Mouse (Mus musculus): ENCODE measurements around the gene Ptprs. TPM values are rescaled to one million over a fixed set of nuclear protein-coding genes. Genes with fewer than 3 reads are reported as not detected.

Gene Ptprs
- total and polyA plus RNA-seq, 2 experiments from 2014 or later = 15.7 to 136 TPM

GRCm38 (mm10) chr17:56413113-56413512 lies 63.2 kb downstream of the Ptprs start:
- 77% methylated on average over 13 of the region's 13 CpGs for WGBS
- H3K27me3 ChIP-seq (ENCODE audit: control insufficient read depth, insufficient read depth, low read length) = no peaks in the 10 kb centered on the region
- no peaks in the 10 kb centered on the region for H3K9me3 ChIP-seq (replicated peaks; ENCODE audit: control insufficient read depth, low read length)
- no peak for DNase-seq (ENCODE audit: low spot score)
- peaks cover 5% of the 10 kb centered on the region; the same call in 1 of the 2 replicates for H3K4me1 ChIP-seq (ENCODE audit: control insufficient read depth, insufficient read depth)
- H3K9ac ChIP-seq (replicated peaks; ENCODE audit: low read depth, low read length) = no peak overlapping the region
- no peak overlapping the region for H3K4me2 ChIP-seq (ENCODE audit: low read depth, low read length)
- peaks cover 66% of the 10 kb centered on the region for H3K36me3 ChIP-seq (replicated peaks; ENCODE audit: control insufficient read depth, insufficient read depth, low read length)
- no peak overlapping the region for H3K4me3 ChIP-seq (ENCODE audit: low read depth, low read length)
- no peak for TF ChIP-seq EP300 (IDR thresholded peaks at IDR 0.05; ENCODE audit: low read depth)
- no peak for TF ChIP-seq CTCF (IDR thresholded peaks at IDR 0.05; ENCODE audit: low read depth)
- H3K27ac ChIP-seq (ENCODE audit: low read depth) = no peak overlapping the region
- no peak for ATAC-seq (ENCODE audit: insufficient read depth, low read depth)

- WGBS = 94% methylated on average over 7 of the region's 7 CpGs
- ATAC-seq (ENCODE audit: insufficient read depth, low read depth) (no peak), DNase-seq (ENCODE audit: low spot score) (no peak)
- Histone ChIP-seq H3K4me3 (ENCODE audit: low read depth, low read length) (no peak overlapping the region), H3K9me3 (replicated peaks; ENCODE audit: control insufficient read depth, low read length) (no peaks in the 10 kb centered on the region), H3K36me3 (replicated peaks; ENCODE audit: control insufficient read depth, insufficient read depth, low read length) (peaks cover 54% of the 10 kb centered on the region), H3K27me3 (ENCODE audit: control insufficient read depth, insufficient read depth, low read length) (no peaks in the 10 kb centered on the region), H3K4me1 (ENCODE audit: control insufficient read depth, insufficient read depth) (peaks cover 18% of the 10 kb centered on the region), H3K27ac (ENCODE audit: low read depth) (no peak overlapping the region), H3K9ac (replicated peaks; ENCODE audit: low read depth, low read length) (no peak overlapping the region), H3K4me2 (ENCODE audit: low read depth, low read length) (no peak overlapping the region)
- TF ChIP-seq EP300 (IDR thresholded peaks at IDR 0.05; ENCODE audit: low read depth) (no peak), CTCF (IDR thresholded peaks at IDR 0.05; ENCODE audit: low read depth) (no peak)
These were observed 64.8 kb downstream of the Ptprs start for GRCm38 (mm10) chr17:56411437-56411836.

GRCm38 (mm10) chr17:56409759-56410158 lies 66.5 kb downstream of the Ptprs start:
- Histone ChIP-seq H3K9me3 (replicated peaks; ENCODE audit: control insufficient read depth, low read length) (no peaks in the 10 kb centered on the region), H3K4me3 (ENCODE audit: low read depth, low read length) (no peak overlapping the region), H3K27me3 (ENCODE audit: control insufficient read depth, insufficient read depth, low read length) (no peaks in the 10 kb centered on the region), H3K4me2 (ENCODE audit: low read depth, low read length) (no peak overlapping the region), H3K9ac (replicated peaks; ENCODE audit: low read depth, low read length) (no peak overlapping the region), H3K36me3 (replicated peaks; ENCODE audit: control insufficient read depth, insufficient read depth, low read length) (peaks cover 37% of the 10 kb centered on the region), H3K27ac (ENCODE audit: low read depth) (no peak overlapping the region), H3K4me1 (ENCODE audit: control insufficient read depth, insufficient read depth) (peaks cover 19% of the 10 kb centered on the region)
- ATAC-seq (ENCODE audit: insufficient read depth, low read depth) (no peak), DNase-seq (ENCODE audit: low spot score) (no peak)
- 36% methylated on average over 8 of the region's 8 CpGs for WGBS
- TF ChIP-seq CTCF (IDR thresholded peaks at IDR 0.05; ENCODE audit: low read depth) (no peak), EP300 (IDR thresholded peaks at IDR 0.05; ENCODE audit: low read depth) (no peak)

GRCm38 (mm10) chr17:56408965-56409625 lies 67.2 kb downstream of the Ptprs start:
- Histone ChIP-seq H3K27ac (ENCODE audit: low read depth) (no peak overlapping the region), H3K4me3 (ENCODE audit: low read depth, low read length) (no peak overlapping the region), H3K4me1 (ENCODE audit: control insufficient read depth, insufficient read depth) (peaks cover 19% of the 10 kb centered on the region), H3K36me3 (replicated peaks; ENCODE audit: control insufficient read depth, insufficient read depth, low read length) (peaks cover 31% of the 10 kb centered on the region), H3K9ac (replicated peaks; ENCODE audit: low read depth, low read length) (no peak overlapping the region), H3K4me2 (ENCODE audit: low read depth, low read length) (no peak overlapping the region), H3K27me3 (ENCODE audit: control insufficient read depth, insufficient read depth, low read length) (no peaks in the 10 kb centered on the region), H3K9me3 (replicated peaks; ENCODE audit: control insufficient read depth, low read length) (no peaks in the 10 kb centered on the region)
- no peak for TF ChIP-seq EP300 (IDR thresholded peaks at IDR 0.05; ENCODE audit: low read depth)
- TF ChIP-seq CTCF (IDR thresholded peaks at IDR 0.05; ENCODE audit: low read depth) = no peak
- ATAC-seq (ENCODE audit: insufficient read depth, low read depth) (no peak), DNase-seq (ENCODE audit: low spot score) (no peak)
- WGBS = 31% methylated on average over 13 of the region's 13 CpGs

- Histone ChIP-seq H3K9ac (replicated peaks; ENCODE audit: low read depth, low read length) (no peak overlapping the region), H3K27me3 (ENCODE audit: control insufficient read depth, insufficient read depth, low read length) (no peaks in the 10 kb centered on the region), H3K27ac (ENCODE audit: low read depth) (no peak overlapping the region), H3K4me3 (ENCODE audit: low read depth, low read length) (no peak overlapping the region), H3K4me1 (ENCODE audit: control insufficient read depth, insufficient read depth) (peaks cover 19% of the 10 kb centered on the region), H3K9me3 (replicated peaks; ENCODE audit: control insufficient read depth, low read length) (no peaks in the 10 kb centered on the region), H3K4me2 (ENCODE audit: low read depth, low read length) (no peak overlapping the region), H3K36me3 (replicated peaks; ENCODE audit: control insufficient read depth, insufficient read depth, low read length) (peaks cover 18% of the 10 kb centered on the region)
- 15% methylated on average over 8 of the region's 8 CpGs for WGBS
- DNase-seq (ENCODE audit: low spot score) = no peak
- TF ChIP-seq EP300 (IDR thresholded peaks at IDR 0.05; ENCODE audit: low read depth) (no peak), CTCF (IDR thresholded peaks at IDR 0.05; ENCODE audit: low read depth) (no peak)
- ATAC-seq (ENCODE audit: insufficient read depth, low read depth) = peak; percentile 28; the same call in 1 of the 2 replicates
These were observed 68.9 kb downstream of the Ptprs start for GRCm38 (mm10) chr17:56407379-56407778.

GRCm38 (mm10) chr17:56406878-56407277 lies 69.4 kb downstream of the Ptprs start:
- WGBS = 44% methylated on average over 4 of the region's 4 CpGs
- TF ChIP-seq EP300 (IDR thresholded peaks at IDR 0.05; ENCODE audit: low read depth) = no peak
- no peak for TF ChIP-seq CTCF (IDR thresholded peaks at IDR 0.05; ENCODE audit: low read depth)

More at GRCm38 (mm10) chr17:56406878-56407277, 69.4 kb downstream of the Ptprs start:
- no peak for ATAC-seq (ENCODE audit: insufficient read depth, low read depth)
- peaks cover 16% of the 10 kb centered on the region for H3K36me3 ChIP-seq (replicated peaks; ENCODE audit: control insufficient read depth, insufficient read depth, low read length)
- H3K9ac ChIP-seq (replicated peaks; ENCODE audit: low read depth, low read length) = no peak overlapping the region
- H3K27ac ChIP-seq (ENCODE audit: low read depth) = no peak overlapping the region
- DNase-seq (ENCODE audit: low spot score) = no peak
- no peak overlapping the region for H3K4me2 ChIP-seq (ENCODE audit: low read depth, low read length)
- no peaks in the 10 kb centered on the region for H3K27me3 ChIP-seq (ENCODE audit: control insufficient read depth, insufficient read depth, low read length)
- H3K4me1 ChIP-seq (ENCODE audit: control insufficient read depth, insufficient read depth) = peaks cover 19% of the 10 kb centered on the region
- no peaks in the 10 kb centered on the region for H3K9me3 ChIP-seq (replicated peaks; ENCODE audit: control insufficient read depth, low read length)
- no peak overlapping the region for H3K4me3 ChIP-seq (ENCODE audit: low read depth, low read length)

All from heart, postnatal 0 days (tissue).